Mouse (Mus musculus): ENCODE measurements at regions not wholly inside any gene's neighbourhood (a gene's known extent, or its start where the extent isn't known, plus 50 kb on each side); places are given as distances from the start of the nearest gene placed in this dataset.

- in situ Hi-C loops (cut with MboI, MseI) = no loop called here
Observed at GRCm38 (mm10) chrX:11983276-11983675, 176.9 kb downstream of the Bcor start.
